Mouse (Mus musculus) lung, embryonic 15.5 days (tissue): ENCODE results near the gene Lipc. TPM values are rescaled to one million over a fixed set of nuclear protein-coding genes. Genes with fewer than 3 reads are reported as not detected.

Experiments
- microRNA-seq: library from miRNA; unstranded; fragments of <30 nt; microRNA quantifications from one replicate; pipeline ENCODE4, GENCODE M21; 2016
- polyA plus RNA-seq: library from polyadenylated mRNA; unstranded; fragments of >200 nt; fragmentation: Nextera tagmentation; extraction: Ambion mirVana; gene quantifications from 2 replicates; pipeline ENCODE4 v1.2.1, GENCODE M21; 2015

Lipc gene
- polyA plus RNA-seq, 1 experiment from 2014 or later = 0.46 TPM

Small RNA genes within 50 kb of the gene (microRNA-seq; reads per million reads assigned to microRNA genes)
- gene Gm25149 = not detected

Other genes starting within 250 kb of the Lipc start
- gene Aqp9, start 216.5 kb upstream of the Lipc start, polyA plus RNA-seq = 0.52 and 0.57 TPM in 2 replicates